Mouse (Mus musculus): Measurements from ENCODE around the gene Arpc4. TPM values are rescaled to one million over a fixed set of nuclear protein-coding genes. Genes with fewer than 3 reads are reported as not detected.

Gene Arpc4
- total RNA-seq, 2 experiments from 2014 or later = 285 to 296 TPM

GRCm38 (mm10) chr6:113361476-113361875 is 16.4 kb upstream of the Arpc4 start:
- intact Hi-C loops (cut with DNase I) = no loop called here
- DNase-seq (ENCODE audit: low spot score in 2 of 2) = no peak

- intact Hi-C loops (cut with DNase I) = no loop called here
- DNase-seq (ENCODE audit: low spot score in 2 of 2) = no peak
Observed at GRCm38 (mm10) chr6:113362241-113362640, 15.7 kb upstream of the Arpc4 start.

- DNase-seq (ENCODE audit: low spot score in 2 of 2) = no peak
- intact Hi-C loops (cut with DNase I) = no loop called here
Observed at GRCm38 (mm10) chr6:113364518-113365135, 13.3 kb upstream of the Arpc4 start.

- intact Hi-C loops (cut with DNase I) = no loop called here
- no peak for DNase-seq (ENCODE audit: low spot score in 2 of 2)
Observed at GRCm38 (mm10) chr6:113366639-113367038, 11.3 kb upstream of the Arpc4 start.

- intact Hi-C loops (cut with DNase I) = no loop called here
- no peak for DNase-seq (ENCODE audit: low spot score in 2 of 2)
Observed at GRCm38 (mm10) chr6:113367574-113367973, 10.3 kb upstream of the Arpc4 start.

GRCm38 (mm10) chr6:113368124-113368523 is 9.8 kb upstream of the Arpc4 start:
- intact Hi-C loops (cut with DNase I) = no loop called here
- no peak for DNase-seq (ENCODE audit: low spot score in 2 of 2)

GRCm38 (mm10) chr6:113368577-113368976 is 9.3 kb upstream of the Arpc4 start:
- intact Hi-C loops (cut with DNase I) = no loop called here
- DNase-seq (ENCODE audit: low spot score in 2 of 2) = no peak

- no peak for DNase-seq (ENCODE audit: low spot score in 2 of 2)
- intact Hi-C loops (cut with DNase I) = no loop called here
Observed at GRCm38 (mm10) chr6:113370194-113370929, 7.6 kb upstream of the Arpc4 start.

- intact Hi-C loops (cut with DNase I) = no loop called here
Observed at GRCm38 (mm10) chr6:113373491-113373890, 4.4 kb upstream of the Arpc4 start.

GRCm38 (mm10) chr6:113377172-113377495 is 781 bp upstream of the Arpc4 start:
- no peak for DNase-seq (ENCODE audit: low spot score in 2 of 2)
- intact Hi-C loops (cut with DNase I) = loop anchor here (5.0 kb wide), 1 partner anchor 35 kb away; the partner anchor contains the start of gene Camk1

More at GRCm38 (mm10) chr6:113373491-113373890, 4.4 kb upstream of the Arpc4 start:
- no peak for DNase-seq (ENCODE audit: low spot score in 2 of 2)

GRCm38 (mm10) chr6:113379246-113379645 is 1.3 kb downstream of the Arpc4 start:
- intact Hi-C loops (cut with DNase I) = loop anchor here (5.0 kb wide), 1 partner anchor 37 kb away; the partner anchor contains the start of gene Camk1
- no peak for DNase-seq (ENCODE audit: low spot score in 2 of 2)

GRCm38 (mm10) chr6:113380480-113380879 is 2.6 kb downstream of the Arpc4 start:
- no peak for DNase-seq (ENCODE audit: low spot score in 2 of 2)
- intact Hi-C loops (cut with DNase I) = no loop called here

GRCm38 (mm10) chr6:113384351-113384927 is 6.5 kb downstream of the Arpc4 start:
- intact Hi-C loops (cut with DNase I) = no loop called here
- DNase-seq (ENCODE audit: low spot score in 2 of 2) = peak in 1 of 2 experiments; percentile 45

GRCm38 (mm10) chr6:113385160-113385714 is 7.3 kb downstream of the Arpc4 start:
- no peak for DNase-seq (ENCODE audit: low spot score in 2 of 2)
- intact Hi-C loops (cut with DNase I) = no loop called here

GRCm38 (mm10) chr6:113386025-113386424 is 8.1 kb downstream of the Arpc4 start:
- no peak for DNase-seq (ENCODE audit: low spot score in 2 of 2)
- intact Hi-C loops (cut with DNase I) = no loop called here

GRCm38 (mm10) chr6:113388960-113389359 is 11.0 kb downstream of the Arpc4 start, which contains the start of gene Ttll3:
Gene Ttll3 (plus strand): TSS chr6:113389260.
- DNase-seq (ENCODE audit: low spot score in 2 of 2) = no peak
- intact Hi-C loops (cut with DNase I) = no loop called here

GRCm38 (mm10) chr6:113390715-113391114 is 12.8 kb downstream of the Arpc4 start:
- DNase-seq (ENCODE audit: low spot score in 2 of 2) = no peak
- intact Hi-C loops (cut with DNase I) = no loop called here

- no peak for DNase-seq (ENCODE audit: low spot score in 2 of 2)
- intact Hi-C loops (cut with DNase I) = no loop called here
Observed at GRCm38 (mm10) chr6:113392015-113392386, 14.1 kb downstream of the Arpc4 start.

GRCm38 (mm10) chr6:113392387-113393071 is 14.6 kb downstream of the Arpc4 start:
- intact Hi-C loops (cut with DNase I) = no loop called here
- DNase-seq (ENCODE audit: low spot score in 2 of 2) = peak; percentile 29 to 49

GRCm38 (mm10) chr6:113393951-113394350 is 16.0 kb downstream of the Arpc4 start:
- intact Hi-C loops (cut with DNase I) = no loop called here

More at GRCm38 (mm10) chr6:113393951-113394350, 16.0 kb downstream of the Arpc4 start:
- DNase-seq (ENCODE audit: low spot score in 2 of 2) = no peak
